Mouse (Mus musculus) MEL (cell line): ENCODE measurements around the gene Nop14. TPM values are rescaled to one million over a fixed set of nuclear protein-coding genes. Genes with fewer than 3 reads are reported as not detected.

Source experiments
- DNase-seq: peaks from one replicate; pipeline ENCODE4 v3.0.0; 2011; ENCODE audit warnings: low read depth, low spot score
- H3K27ac ChIP-seq: 2 replicates; pipeline ENCODE4 v1.5.1; 2012; ENCODE audit warnings: low read depth, mild to moderate bottlenecking, control low read depth, low read length, moderate library complexity; ENCODE audit not compliant: control insufficient read depth
- H3K27me3 ChIP-seq, 2 experiments: fragments of 150-350 bp in 1 of 2; sonication (generic) in 1 of 2; 2 replicates each; pipeline ENCODE4 v1.6.1; 2012; ENCODE audit warnings: low read length in 2 of 2, mild to moderate bottlenecking in 2 of 2, improper control_type of control experiment in 1 of 2, moderate library complexity in 1 of 2; ENCODE audit not compliant: insufficient read depth in 2 of 2, control insufficient read depth in 1 of 2
- H3K36me3 ChIP-seq, 2 experiments: 2 replicates each; pipeline ENCODE4 v1.6.1; 2012 to 2014; ENCODE audit warnings: low read length in 2 of 2, improper control_type of control experiment in 1 of 2, inconsistent platforms in 1 of 2, mild to moderate bottlenecking in 1 of 2; ENCODE audit not compliant: insufficient read depth in 2 of 2, control insufficient read depth in 1 of 2
- H3K4me1 ChIP-seq, 2 experiments: fragments of 150-350 bp in 1 of 2; sonication (generic) in 1 of 2; 2 replicates each; pipeline ENCODE4 v1.6.1; 2012; ENCODE audit warnings: low read length in 2 of 2, improper control_type of control experiment in 1 of 2, mild to moderate bottlenecking in 1 of 2; ENCODE audit not compliant: insufficient read depth in 2 of 2, control insufficient read depth in 1 of 2
- H3K4me3 ChIP-seq, 2 experiments: fragments of 150-350 bp in 1 of 2; sonication (generic) in 1 of 2; 2 replicates each; pipeline ENCODE4 v1.5.1; 2012; ENCODE audit warnings: low read depth in 2 of 2, low read length in 2 of 2, mild to moderate bottlenecking in 2 of 2, moderate library complexity in 2 of 2, control low read depth in 1 of 2, improper control_type of control experiment in 1 of 2; ENCODE audit not compliant: control insufficient read depth in 1 of 2, insufficient read depth in 1 of 2
- H3K79me2 ChIP-seq: 2 replicates; pipeline ENCODE4 v1.6.1; 2012; ENCODE audit warnings: mild to moderate bottlenecking, low read length, moderate library complexity; ENCODE audit not compliant: control insufficient read depth, poor library complexity, insufficient read depth
- H3K9ac ChIP-seq: 2 replicates; pipeline ENCODE4 v1.6.1; 2012; ENCODE audit warnings: low read depth, mild to moderate bottlenecking, control low read depth, low read length, moderate library complexity; ENCODE audit not compliant: control insufficient read depth, poor library complexity, severe bottlenecking
- H3K9me3 ChIP-seq: fragments of 150-350 bp; sonication (generic); replicated peaks from 2 replicates; pipeline ENCODE4 v1.6.1; 2012; ENCODE audit warnings: mild to moderate bottlenecking, low read length, improper control_type of control experiment, moderate library complexity; ENCODE audit not compliant: insufficient read depth
- BHLHE40 ChIP-seq: IDR thresholded peaks from 2 replicates; pipeline ENCODE4 v1.6.1; 2012; ENCODE audit warnings: low read depth, mild to moderate bottlenecking, inconsistent platforms, low read length, improper control_type of control experiment, borderline replicate concordance
- CHD1 ChIP-seq: IDR thresholded peaks from 2 replicates; pipeline ENCODE4 v1.6.1; 2012; ENCODE audit warnings: low read depth, mild to moderate bottlenecking, inconsistent platforms, low read length, improper control_type of control experiment
- EP300 ChIP-seq, 2 experiments: IDR thresholded peaks; 2 replicates each; pipeline ENCODE4 v1.6.1; 2011; ENCODE audit warnings: improper control_type of control experiment in 2 of 2, low read length in 2 of 2, low read depth in 1 of 2, mild to moderate bottlenecking in 1 of 2
- GATA1 ChIP-seq: IDR thresholded peaks from 2 replicates; pipeline ENCODE4 v1.6.1; 2011; ENCODE audit warnings: low read depth, low read length, improper control_type of control experiment
- HCFC1 ChIP-seq: IDR thresholded peaks from 2 replicates; pipeline ENCODE4 v1.6.1; 2012; ENCODE audit warnings: low read depth, mild to moderate bottlenecking, inconsistent platforms, low read length, improper control_type of control experiment, moderate library complexity
- MAFK ChIP-seq: IDR thresholded peaks from 2 replicates; pipeline ENCODE4 v1.6.1; 2011; ENCODE audit warnings: low read depth, mild to moderate bottlenecking, low read length, improper control_type of control experiment, borderline replicate concordance
- MAX ChIP-seq: IDR thresholded peaks from 2 replicates; pipeline ENCODE4 v1.6.1; 2011; ENCODE audit warnings: low read length, improper control_type of control experiment
- MEF2A ChIP-seq: IDR thresholded peaks from 2 replicates; pipeline ENCODE4 v1.6.1; 2014; ENCODE audit warnings: low read depth, mild to moderate bottlenecking, inconsistent platforms, low read length, improper control_type of control experiment; ENCODE audit not compliant: poor library complexity, insufficient replicate concordance, severe bottlenecking; ENCODE audit errors: extremely low read depth
- MXI1 ChIP-seq: IDR thresholded peaks from 2 replicates; pipeline ENCODE4 v1.6.1; 2011; ENCODE audit warnings: mild to moderate bottlenecking, low read depth, low read length, improper control_type of control experiment
- MYB ChIP-seq: IDR thresholded peaks from 2 replicates; pipeline ENCODE4 v1.6.1; 2011; ENCODE audit warnings: mild to moderate bottlenecking, low read depth, low read length, improper control_type of control experiment
- MYC ChIP-seq: IDR thresholded peaks from 2 replicates; pipeline ENCODE4 v1.6.1; 2011; ENCODE audit warnings: low read depth, mild to moderate bottlenecking, low read length, improper control_type of control experiment, moderate library complexity
- POLR2AphosphoS5 ChIP-seq: IDR thresholded peaks from 2 replicates; pipeline ENCODE4 v1.6.1; 2012; ENCODE audit warnings: low read depth, borderline replicate concordance, mild to moderate bottlenecking, inconsistent platforms, low read length, moderate library complexity, mixed read lengths
- RAD21 ChIP-seq: IDR thresholded peaks from 2 replicates; pipeline ENCODE4 v1.6.1; 2011; ENCODE audit warnings: mild to moderate bottlenecking, low read depth, low read length, improper control_type of control experiment
- SIN3A ChIP-seq: IDR thresholded peaks from 2 replicates; pipeline ENCODE4 v1.6.1; 2012; ENCODE audit warnings: low read length, improper control_type of control experiment, inconsistent platforms
- TBP ChIP-seq: IDR thresholded peaks from 2 replicates; pipeline ENCODE4 v1.8.0; 2011; ENCODE audit warnings: low read depth, low read length, improper control_type of control experiment
- TCF12 ChIP-seq: IDR thresholded peaks from 2 replicates; pipeline ENCODE4 v1.6.1; 2014; ENCODE audit warnings: low read depth, mild to moderate bottlenecking, inconsistent platforms, low read length, improper control_type of control experiment, moderate library complexity
- USF1 ChIP-seq: IDR thresholded peaks from 2 replicates; pipeline ENCODE4 v1.6.1; 2014; ENCODE audit warnings: low read depth, mild to moderate bottlenecking, inconsistent platforms, low read length, improper control_type of control experiment, moderate library complexity
- USF2 ChIP-seq, 2 experiments: IDR thresholded peaks; 2 replicates each; pipeline ENCODE4 v1.6.1; 2011 to 2012; ENCODE audit warnings: improper control_type of control experiment in 2 of 2, low read length in 2 of 2, borderline replicate concordance in 1 of 2, inconsistent platforms in 1 of 2, low read depth in 1 of 2, mild to moderate bottlenecking in 1 of 2; ENCODE audit not compliant: insufficient read depth in 1 of 2
- ZMIZ1 ChIP-seq: IDR thresholded peaks from 2 replicates; pipeline ENCODE4 v1.6.1; 2012; ENCODE audit warnings: low read depth, mild to moderate bottlenecking, inconsistent platforms, low read length, improper control_type of control experiment, moderate library complexity
- ZNF384 ChIP-seq: IDR thresholded peaks from 2 replicates; pipeline ENCODE4 v1.6.1; 2012; ENCODE audit warnings: low read depth, mild to moderate bottlenecking, inconsistent platforms, low read length, improper control_type of control experiment
- polyA plus RNA-seq, 2 experiments: library from polyadenylated mRNA; stranded (reverse) in 1 of 2; unstranded in 1 of 2; fragments of >175 nt in 1 of 2; fragments of >200 nt in 1 of 2; gene quantifications; 2 replicates each; pipeline versions ENCODE4 v1.2.1 to v1.2.4; 2012; ENCODE audit warnings: low replicate concordance in 2 of 2, low read depth in 1 of 2; ENCODE audit not compliant: insufficient read length in 2 of 2, insufficient read depth in 1 of 2, missing spikeins in 1 of 2
- total RNA-seq: library from RNA; depleted of rRNA; stranded (reverse); fragments of 300-350 nt; gene quantifications from 2 replicates; pipeline ENCODE4 v1.2.3, GENCODE M21; 2012

Nop14 gene
- total and polyA plus RNA-seq, 3 experiments = 101 to 132 TPM; not detected in 1

DNA sequence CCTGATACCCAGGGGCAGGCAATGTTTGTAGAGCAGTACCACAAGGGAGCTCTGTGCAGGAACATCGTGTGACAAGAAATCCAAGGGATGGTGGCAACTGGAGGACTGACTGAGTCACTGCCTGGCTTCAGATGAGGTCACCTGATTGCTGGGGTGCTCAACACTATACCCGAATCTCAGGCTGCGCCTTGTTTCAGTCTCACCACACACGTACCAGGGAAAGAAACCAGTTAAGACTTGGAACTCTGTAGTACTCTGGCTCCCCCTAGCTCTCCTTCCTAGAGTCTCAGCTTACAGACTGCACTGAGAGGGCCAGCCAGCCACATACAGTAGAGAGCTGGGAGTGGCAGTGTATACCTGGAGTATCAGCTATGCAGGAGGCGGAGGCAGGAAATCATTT is 17.0 kb downstream of the Nop14 start (continued):
- TF ChIP-seq CHD1 = no peak
- no peak for TF ChIP-seq TCF12
- TF ChIP-seq MAX = no peak
- TF ChIP-seq MAFK = no peak

- Histone ChIP-seq H3K9ac (no peak overlapping the region), H3K27ac (no peak overlapping the region), H3K27me3 (no peaks in the 10 kb centered on the region), H3K9me3 (no peaks in the 10 kb centered on the region), H3K36me3 (peaks cover 7 to 32% of the 10 kb centered on the region in 2 experiments; a peak in 3 of 4 replicates), H3K4me1 (peaks cover 0 to 7% of the 10 kb centered on the region in 2 experiments; a peak in 2 of 4 replicates), H3K79me2 (no peaks in the 10 kb centered on the region), H3K4me3 (no peak overlapping the region)
- DNase-seq = no peak
- no peak for TF ChIP-seq ZMIZ1
- TF ChIP-seq USF1 = no peak
- TF ChIP-seq MXI1 = no peak
- no peak for TF ChIP-seq MYB
- TF ChIP-seq MAX = no peak
- no peak for TF ChIP-seq CHD1
- no peak for TF ChIP-seq USF2 (IDR thresholded peaks at IDR 0.05; ENCODE audit: borderline replicate concordance in 1 of 2, insufficient read depth in 1 of 2, low read depth in 1 of 2, low read length in 2 of 2)
- no peak for TF ChIP-seq TBP
- TF ChIP-seq ZNF384 = no peak
- no peak for TF ChIP-seq POLR2AphosphoS5
- no peak for TF ChIP-seq GATA1
- TF ChIP-seq SIN3A = no peak
- TF ChIP-seq MEF2A = no peak
- TF ChIP-seq MAFK = no peak
- no peak for TF ChIP-seq BHLHE40
- TF ChIP-seq RAD21 = no peak
- no peak for TF ChIP-seq HCFC1
- TF ChIP-seq EP300 (IDR thresholded peaks at IDR 0.05; ENCODE audit: low read depth in 1 of 2, low read length in 2 of 2) = no peak
- TF ChIP-seq MYC = no peak
- TF ChIP-seq, all 39 proteins: peak for 0
Measured at GRCm38 (mm10) chr5:34641991-34642390, 18.0 kb downstream of the Nop14 start.
